Mouse (Mus musculus) kidney, postnatal 4 days (tissue): ENCODE results near the gene G0s2.
A peak's percentile ranks its signal among the peaks of the same experiment; 100 is the strongest.
"Not testable (repeated sequence)": the region's sequence is repeated elsewhere in the genome, so short reads cannot be mapped to it uniquely, and the experiment has no call there.

ENCODE experiments used
- DNase-seq, 2 experiments: peaks; one replicate each; pipeline ENCODE4 v3.0.0; 2021; ENCODE audit warnings: mixed read lengths in 2 of 2

The G0s2 gene

DNA sequence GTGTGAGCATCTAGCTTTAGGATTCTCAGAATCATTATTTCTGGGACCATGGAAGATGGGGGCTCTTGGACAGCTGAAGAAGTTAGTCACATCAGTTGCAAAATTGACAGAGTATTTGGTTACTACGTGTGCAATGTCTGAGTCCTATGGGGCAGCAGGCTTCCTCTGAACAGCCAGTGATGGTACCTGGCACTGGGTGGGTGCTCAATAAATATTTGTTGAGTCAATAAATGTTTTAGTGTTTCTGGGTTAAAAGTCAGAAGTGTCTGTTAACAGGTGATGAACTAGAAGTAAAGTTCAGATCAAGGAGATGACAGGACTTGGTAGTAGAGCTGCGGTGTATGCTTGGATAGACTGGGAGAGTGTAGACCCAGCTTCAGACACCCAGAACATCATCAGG lies 14.6 kb upstream of the G0s2 start:
- no peak for DNase-seq

DNA sequence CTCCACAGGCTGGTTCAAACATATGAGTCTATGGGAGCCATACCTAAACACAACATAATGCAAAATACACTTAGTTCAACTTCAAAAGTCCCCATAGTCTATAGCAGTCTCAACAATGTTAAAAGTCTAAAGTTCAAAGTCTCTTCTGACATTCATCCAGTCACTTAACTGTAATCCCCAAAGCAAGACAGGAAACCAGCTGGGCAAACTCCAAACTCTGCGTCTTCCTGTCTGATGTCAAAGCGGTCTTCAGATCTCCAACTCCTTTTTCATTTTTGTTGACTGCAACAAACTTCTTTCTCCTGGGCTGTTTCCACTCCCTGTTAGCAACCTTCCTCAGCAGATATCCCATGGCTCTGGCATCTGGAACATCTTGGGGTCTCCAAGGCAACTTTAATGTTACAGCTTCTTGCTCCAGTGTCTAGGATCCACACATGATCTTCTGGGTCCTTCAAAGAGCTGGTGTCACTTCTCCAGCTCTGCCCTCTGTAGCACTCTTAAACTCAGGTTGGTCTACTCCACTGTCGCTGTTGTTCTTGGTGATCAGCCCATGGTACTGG lies 12.8 kb upstream of the G0s2 start:
- DNase-seq: peak in 1 of 2 experiments; percentile 46

DNA sequence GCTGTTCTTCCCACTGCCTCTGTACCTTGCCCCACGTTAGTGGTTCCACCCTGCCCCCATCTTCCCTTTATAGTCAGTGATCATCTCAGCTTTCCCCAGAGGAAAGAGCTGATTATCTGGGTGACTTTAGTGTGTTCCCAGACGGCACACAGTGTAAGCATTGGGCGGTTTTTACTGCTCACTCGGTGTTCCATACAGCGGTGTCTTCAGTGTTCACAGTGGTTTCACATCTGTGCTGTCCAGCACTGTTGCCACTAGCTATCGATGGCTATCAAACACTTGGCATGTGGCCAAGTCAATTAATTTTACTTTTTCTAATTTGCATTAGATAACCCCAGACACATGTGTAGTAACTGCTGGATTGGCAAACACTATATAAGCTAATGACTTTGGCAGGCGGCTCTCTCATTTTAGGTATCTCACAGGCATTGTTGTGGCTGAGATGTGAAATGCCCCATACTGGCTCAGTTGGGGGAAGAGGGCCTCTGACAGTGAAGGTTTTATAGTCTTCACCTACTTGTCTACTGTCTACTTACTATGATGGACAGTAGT lies 11.3 kb upstream of the G0s2 start:
- DNase-seq: no peak

DNA sequence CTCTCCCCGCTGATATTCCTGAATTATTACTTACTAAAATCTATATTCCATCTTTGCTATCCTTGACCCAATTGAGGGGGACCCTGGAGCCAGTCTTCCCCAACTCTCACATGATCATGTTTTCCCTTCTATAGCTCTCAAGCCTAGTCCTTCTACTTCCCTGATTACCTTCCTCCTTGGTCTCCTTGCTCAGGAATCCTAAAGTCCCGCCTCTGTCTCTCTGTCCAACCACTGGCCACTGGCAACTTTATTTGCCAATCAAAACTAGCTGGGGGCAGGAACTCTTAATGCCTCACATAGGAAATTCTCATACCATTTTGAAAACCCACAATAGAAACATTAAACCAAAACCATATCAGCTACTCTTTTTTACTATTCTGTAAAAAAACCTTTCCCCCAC lies 8.3 kb upstream of the G0s2 start:
- DNase-seq: no peak

DNA sequence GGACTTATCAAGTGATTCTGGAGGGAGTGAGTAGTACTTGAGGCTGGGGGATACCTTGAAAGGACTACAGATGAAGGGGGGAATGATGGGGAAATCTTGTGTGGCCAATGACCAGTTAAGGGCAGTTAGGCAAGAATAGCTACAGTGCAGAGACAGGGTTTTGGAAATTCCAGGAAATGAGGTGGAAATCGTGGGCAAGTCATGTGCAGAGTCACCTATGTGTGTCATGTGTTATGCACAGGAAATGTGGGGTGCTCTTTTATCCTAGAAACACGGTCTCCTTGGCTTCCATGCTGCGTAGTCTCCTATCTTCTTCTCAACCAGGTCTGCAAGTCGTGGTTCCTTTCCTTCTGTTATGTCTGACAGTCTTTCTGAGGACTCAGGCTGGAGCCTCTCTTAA lies 6.5 kb upstream of the G0s2 start:
- DNase-seq: no peak

DNA sequence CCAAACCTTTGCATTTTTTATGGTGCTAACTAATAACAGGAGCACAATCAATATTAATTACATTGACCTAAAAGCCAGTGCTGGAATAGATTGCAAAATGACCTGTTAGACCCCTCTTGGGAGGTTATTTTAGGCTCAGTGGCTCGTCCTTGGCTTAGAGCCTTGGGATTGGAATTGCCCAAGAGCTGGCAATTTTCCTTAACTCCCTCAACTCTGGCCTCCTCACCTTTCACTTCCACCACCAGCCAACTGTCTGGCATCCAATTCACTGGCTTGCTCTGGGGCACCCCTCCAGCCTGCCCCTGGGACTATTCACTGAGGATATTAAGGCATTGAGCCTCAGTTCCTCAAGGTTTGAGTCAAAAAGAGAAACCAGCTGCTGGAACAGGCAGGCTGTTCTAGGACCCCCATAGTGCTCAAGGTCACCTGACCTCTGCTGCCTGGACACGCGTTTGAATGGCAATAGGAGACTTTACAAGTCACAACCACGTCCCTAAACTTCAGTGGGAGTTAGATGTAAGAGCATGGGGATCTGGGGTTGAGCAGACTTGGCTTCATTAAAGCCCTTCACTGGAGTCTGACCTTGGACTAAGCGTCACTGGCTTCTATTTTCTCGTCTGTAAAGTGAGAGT lies 5.5 kb upstream of the G0s2 start:
- DNase-seq: no peak

DNA sequence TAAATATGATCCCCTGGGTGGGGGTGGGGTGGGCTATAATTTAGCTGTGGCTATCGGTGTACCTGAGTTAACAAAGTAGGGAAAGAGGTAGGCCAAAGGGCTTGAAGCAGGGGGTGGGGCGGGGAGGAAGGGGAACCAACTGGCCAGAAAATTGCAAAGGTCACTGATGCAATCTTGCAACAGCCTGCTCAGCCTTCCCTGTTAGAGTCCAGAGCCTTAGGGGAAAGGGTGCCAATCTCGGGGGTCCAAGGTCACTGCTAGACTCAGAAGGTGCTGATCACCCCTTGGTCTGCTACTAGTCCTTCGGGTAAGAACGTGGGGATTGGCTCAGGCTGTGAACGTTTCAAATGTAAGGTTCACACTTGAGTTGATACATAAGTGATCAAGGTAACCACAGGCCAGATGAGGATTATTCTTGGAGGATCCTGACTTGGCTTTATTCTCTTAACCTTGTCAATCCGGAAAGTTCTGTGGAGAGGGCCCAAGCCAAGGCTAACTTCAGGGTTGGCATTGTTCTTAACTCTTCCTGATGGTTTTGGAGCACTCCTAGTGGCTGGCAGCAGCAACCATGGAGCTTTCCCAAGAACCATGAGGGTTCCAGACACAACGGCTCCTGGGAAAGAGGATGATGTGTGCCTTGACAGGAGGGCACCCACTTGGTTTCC lies 1.5 kb upstream of the G0s2 start:
- DNase-seq: peak in 1 of 2 experiments; percentile 27

DNA sequence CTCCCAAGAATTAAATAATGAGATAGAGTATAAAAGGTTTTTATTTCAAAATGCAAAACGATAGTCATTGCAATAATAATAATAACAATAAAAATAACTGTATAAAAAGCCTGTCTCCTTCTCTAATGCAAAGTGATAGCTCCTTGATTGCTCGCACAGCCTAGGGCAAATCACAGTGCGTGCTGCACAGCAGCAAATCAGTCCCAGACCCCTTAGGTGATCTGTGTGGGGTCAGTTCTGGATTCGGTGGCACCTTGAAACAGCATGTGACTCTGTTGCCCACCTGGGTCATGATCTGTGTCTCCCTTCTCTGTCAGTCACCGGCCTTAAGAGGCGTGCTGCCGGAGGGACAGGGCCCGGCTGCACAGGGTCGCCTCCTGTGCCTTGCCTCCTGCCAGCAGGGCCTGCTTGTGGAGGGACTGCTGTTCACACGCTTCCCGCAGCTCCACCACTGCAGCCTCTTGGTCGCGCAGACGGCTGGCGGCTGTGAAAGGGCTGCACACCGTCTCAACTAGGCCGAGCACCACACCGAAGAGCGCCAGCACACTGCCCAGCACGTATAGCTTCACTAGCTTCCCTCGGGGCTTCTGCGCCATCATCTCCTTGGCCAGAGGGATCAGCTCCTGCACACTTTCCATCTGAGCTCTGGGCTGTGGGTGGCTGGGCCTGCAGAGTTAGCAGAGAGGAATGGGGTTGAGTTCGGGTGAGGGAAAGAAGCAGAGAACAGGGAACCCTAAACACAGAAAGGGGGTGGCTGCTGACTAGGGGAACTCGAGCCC lies 691 bp downstream of the G0s2 start:
- peak; percentile 54 to 71 for DNase-seq

DNA sequence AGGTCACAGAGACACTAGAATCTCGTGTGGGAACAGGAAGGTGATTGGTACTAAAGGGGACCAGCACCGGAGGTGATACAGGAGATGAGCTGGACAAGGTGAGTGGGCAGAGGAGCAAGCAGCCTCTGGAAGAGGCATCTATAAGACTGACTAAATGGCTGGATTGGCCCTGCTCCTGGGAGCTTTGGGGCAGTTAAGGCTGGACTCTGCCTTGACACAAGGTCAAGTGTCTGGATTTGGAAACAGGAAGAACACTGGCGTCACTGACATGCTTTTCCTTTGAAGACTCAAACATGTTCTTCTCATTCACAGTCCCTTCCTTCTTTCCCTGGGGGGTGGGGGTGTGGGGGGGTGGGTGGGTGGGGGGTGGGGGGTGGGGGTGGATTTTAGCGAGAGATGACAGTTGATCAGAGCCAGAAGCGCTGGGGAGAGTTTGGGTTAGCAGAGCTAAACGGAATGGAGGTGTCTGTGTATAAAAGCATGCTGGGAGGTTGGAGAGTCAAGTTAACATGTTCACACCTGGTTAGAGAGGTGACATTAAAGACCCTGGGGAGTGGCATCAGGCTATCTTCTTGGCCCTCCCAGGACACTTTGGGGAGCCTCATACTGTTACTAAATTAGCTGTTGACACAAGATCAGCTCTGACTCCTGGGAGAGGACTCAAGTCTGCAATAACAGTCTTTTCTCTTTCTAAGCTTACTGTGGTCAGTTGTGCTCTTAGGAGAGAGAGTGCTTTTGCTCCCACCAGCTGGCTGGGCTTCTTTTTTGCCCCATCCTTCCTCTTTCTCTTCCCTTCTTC lies 1.9 kb downstream of the G0s2 start:
- DNase-seq: peak in 1 of 2 experiments; percentile 19

DNA sequence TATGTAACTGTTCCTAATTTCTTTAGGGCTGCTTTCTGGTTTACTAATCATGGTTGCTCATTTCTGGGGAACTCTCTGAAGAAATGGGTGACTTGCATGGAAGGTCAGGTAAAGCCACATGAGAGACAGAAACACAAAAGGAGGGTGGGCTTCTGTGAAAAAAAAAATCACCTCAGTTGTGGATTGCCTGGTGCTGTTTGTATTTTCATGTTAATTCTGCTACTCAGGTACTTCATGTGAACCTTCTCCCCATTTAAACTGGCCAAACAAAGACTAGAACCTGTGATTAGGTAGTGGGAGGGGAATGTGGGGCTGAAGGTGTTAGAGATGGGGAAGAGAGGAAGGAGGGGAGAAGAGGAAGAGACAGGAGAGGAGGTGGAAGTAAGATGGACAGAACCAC lies 7.3 kb downstream of the G0s2 start:
- DNase-seq: no peak

DNA sequence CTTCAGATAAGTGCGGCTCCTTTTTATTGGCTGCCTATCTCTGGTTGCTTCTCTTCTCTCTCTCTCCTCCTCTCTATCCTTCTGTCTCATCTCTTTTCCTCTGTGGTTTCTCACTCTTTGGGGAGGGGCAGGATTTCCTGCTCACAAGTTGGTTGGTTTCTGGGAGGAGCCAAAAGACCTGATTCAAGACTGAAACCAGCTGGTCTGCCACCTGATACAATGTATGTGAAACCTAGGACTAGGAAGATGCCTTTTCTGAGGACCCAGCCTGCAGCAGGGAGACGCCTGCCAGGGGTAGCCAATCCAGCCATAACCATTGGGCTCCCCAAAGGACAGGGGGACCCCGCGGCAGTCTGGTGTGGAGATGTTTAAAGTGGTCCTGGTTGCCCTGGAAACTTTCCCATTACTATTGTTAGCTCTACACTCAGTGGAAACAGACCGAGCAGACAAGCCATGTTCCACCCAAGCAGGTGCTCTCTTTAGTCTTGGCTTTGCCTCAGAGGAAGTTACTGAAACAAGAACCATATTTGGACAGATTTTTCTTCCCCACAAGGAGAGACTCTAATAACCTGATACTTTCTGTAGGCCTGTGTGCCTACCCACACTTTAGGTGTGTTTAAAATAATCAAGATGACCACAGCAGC lies 8.9 kb downstream of the G0s2 start, which contains the start of gene Hsd11b1:
Gene Hsd11b1, minus strand, starts transcription at position 121 of the 644 bp plus-strand sequence.
- no peak for DNase-seq

DNA sequence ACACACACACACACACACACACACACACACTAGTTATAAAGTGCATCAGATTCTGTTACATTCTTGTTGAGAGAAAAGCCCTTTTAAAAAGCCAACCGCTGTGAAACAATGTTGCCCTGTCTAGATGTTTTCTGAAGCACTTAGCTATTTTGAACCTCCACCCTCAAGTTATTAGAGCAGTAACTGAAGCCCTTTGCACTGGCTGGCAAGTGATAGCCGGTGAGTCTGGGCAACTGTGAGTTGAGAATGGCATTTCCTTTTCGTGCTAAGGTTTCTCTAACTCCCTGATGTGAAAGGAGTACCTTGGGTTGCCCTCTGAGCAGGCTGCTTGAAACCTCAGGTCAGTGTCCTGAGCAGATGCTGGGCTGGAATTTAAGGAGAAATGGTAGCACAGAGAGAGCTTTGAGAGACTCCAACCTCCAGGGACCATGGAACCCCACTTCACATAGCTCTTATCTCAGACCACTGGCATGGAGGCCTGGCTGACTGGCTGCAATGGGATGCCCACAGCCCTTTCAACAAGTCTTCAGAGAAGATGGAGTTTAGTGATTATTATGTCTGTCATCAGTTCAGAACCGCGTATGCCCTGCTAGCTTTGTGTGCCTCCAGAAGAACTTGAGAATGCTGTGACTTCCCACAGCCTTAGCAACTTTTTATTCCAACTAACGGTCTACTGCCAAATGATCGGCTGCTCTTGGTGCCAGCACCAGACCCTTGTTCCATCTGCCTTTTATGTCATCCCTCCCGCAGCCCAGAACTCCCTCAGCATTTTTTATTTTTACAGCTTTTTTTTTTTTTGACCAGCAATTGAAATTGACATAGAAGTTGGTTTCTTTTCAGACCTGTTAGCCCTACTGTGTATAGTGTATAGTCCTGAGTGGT lies 9.8 kb downstream of the G0s2 start:
- DNase-seq: no peak

DNA sequence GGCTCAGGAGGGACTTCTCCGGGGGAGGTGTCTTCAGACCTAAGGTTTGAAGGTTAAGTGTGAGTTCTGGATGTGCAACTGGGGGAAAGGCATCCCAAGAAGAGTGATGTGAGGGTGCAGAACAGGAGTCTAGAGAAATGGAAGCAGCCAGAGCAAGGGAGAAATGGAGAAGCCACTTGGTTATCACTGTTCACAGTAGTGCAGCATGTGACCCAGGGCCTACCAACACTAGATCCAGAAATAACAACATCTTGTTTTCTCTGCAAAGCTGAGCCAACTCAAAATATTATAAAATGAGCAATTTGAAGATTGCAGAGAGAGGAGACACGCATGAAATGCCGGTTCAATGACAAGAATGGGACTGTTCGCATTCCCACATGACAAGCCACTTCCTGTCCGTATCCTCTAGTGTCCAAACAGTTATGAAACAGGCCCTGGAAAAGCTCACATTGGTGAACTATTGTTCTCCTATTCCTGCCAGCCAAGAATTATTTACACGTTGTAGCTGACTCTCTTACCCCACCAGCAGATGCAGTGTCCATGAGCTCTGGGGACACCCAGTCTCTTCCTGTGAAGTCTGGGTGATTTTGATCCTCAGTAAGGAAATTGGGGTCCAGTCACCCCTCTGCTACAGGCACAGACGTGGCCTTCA lies 11.0 kb downstream of the G0s2 start:
- peak in 1 of 2 experiments; percentile 35 for DNase-seq

DNA sequence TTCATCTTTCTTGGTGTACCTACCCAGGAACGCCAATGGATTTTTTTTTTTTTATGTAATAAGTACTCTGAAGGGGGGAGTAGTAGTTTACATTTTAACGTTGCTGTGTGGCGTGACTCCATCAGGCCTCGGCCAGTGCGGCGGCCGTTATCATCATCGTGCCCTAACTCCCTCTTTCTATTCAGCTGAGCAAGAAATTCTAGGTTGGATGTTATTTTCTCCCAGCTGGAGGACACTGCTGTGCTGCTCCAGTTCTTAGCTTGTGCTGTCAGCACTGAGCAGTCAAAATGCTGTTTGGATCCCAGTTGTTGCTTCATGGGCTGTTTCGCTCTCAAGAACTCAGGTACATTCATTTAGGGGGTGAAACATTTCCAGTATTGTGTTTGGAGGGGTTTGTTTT lies 13.5 kb downstream of the G0s2 start:
- DNase-seq: no peak

DNA sequence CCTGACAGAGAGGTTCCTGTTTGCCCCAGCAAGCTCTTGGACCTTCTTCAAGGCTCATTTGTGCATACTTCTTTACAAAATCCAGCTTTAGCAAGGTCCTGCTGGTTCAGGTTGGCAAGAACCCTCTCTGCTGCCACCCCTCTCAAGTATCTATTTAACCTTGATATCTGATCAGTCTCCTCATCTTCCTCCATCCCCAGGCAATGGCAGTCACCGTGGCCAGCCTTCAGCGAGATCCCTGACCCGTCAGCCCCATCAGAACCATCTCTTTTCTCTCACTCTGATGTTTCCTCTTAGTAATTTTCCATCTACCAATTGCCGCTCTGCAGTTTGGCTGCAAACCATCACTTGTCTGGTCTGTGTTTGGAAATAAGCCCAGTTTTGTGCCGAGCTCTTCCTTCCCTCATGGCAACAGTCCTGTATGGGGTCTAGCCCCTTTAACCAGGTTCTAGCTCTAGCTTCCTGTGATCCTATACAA lies 16.4 kb downstream of the G0s2 start:
- DNase-seq: peak in 1 of 2 experiments; percentile 25

DNA sequence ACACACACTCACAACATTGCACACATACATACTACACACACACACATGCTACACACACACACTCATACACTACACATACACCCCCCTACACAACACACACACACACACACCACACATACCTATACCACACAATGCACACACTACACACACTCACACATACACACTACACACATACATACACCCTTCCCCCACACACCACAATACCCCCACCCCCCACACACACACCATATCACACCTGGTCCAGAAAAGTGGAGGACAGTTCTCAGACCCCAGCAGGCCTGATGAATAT lies 16.8 kb downstream of the G0s2 start:
- DNase-seq: no peak

DNA sequence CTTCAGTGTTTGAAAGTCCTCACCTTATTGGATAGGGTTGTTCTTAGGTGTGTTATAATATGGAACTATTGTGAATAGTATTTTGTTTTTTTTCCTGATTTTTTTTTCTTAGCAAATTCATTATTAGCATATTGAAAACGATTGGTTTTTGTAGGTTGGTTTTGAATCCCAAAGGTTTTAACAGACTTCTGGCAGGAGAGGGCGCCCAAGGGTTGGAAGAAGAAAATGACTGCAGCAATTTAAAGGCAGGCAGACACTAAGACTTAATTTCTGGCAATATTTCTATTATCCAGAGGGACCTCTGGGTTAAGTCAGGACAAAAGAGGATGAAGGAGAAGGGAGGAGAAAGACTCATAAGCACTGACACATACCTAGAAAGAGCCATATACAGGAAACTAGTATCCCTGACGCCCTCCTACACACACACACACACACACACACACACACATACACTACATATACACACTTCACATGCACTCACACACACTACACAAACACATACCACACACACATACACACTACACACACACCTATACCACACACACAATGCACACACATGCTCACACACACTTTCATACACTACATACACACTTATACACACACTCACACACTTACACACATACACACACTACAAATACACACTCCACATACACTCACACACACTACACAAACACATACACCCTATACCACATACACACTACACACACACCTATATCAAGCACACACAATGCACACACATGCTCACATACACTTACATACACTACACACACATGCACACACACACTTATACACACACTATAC lies 17.3 kb downstream of the G0s2 start:
- DNase-seq: peak; percentile 87 to 89

DNA sequence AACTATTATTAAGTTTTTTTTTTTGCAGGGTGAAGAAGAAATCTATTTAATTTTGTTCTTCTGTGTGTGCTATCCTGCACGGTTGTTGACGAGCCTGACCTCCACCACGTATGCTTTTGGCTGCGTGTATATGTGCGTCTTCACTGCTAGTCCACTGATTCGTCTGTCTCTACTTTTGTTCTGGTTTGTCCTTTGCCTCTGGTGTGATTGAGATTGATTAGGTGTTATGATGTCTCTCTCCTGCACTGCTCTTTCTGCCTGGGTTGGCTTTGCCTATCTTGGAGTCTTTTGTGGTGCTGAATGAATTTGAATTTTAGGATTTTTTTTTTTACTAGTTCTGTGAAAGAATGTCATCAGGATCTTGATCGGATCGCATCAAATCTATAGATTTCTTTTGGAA lies 18.0 kb downstream of the G0s2 start:
- DNase-seq: no peak

DNA sequence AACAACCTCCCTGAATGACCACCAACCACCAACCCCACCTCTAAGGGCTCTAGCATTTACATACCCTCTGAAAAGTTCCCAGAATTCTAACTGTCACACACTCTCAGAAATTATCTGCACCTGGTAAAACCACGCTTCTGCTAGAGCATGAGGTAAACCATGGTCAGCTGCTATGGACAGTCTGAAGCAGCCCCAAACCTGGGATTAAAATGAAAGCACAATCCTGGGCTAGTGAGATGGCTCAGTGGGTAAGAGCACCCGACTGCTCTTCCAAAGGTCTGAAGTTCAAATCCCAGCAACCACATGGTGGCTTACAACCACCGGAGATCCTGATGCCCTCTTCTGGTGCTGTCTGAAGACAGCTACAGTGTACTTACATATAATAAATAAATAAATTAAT lies 19.1 kb downstream of the G0s2 start:
- DNase-seq: not testable (repeated sequence)

DNA sequence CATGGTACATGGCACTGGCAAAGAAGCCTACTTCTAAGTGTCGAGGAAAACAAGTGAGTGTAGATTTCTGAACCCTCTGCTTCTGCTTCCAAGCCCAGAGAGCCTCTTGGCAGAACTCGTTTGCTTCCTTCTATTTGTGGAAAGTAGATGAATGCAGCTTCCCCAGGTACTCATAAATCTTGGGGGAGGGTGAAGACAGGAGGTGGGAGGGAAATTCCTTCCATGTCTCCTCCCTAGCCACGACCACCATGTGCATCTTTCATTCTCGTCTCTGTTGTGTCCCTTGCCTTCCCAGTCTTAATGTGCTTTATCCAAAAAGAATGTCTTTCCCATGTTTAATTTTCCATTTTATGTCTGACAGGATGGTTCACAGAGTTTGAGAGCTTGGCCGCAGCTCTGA lies 20.4 kb downstream of the G0s2 start:
- DNase-seq: no peak
